Mouse (Mus musculus) layer of hippocampus, adult 8-10 months (tissue): ENCODE results near the gene Cfap97. TPM values are rescaled to one million over a fixed set of nuclear protein-coding genes. Genes with fewer than 3 reads are reported as not detected.

Experiments used
- DNase-seq, 2 experiments: peaks; one replicate each; pipeline ENCODE4 v3.0.0; 2022; ENCODE audit warnings: low spot score in 2 of 2
- total RNA-seq, 4 experiments: library from RNA; stranded (reverse); gene quantifications; 2 replicates each; pipeline ENCODE4 v1.2.4; 2022

Cfap97 gene
- total RNA-seq, 4 experiments from 2014 or later = 21.7 to 27.2 (median 25.2) TPM

- DNase-seq = no peak
These were observed 1.5 kb downstream of the Cfap97 start for GRCm38 (mm10) chr8:46153042-46153441.

- peak; percentile 93 to 94 for DNase-seq
These were observed 11.6 kb downstream of the Cfap97 start for GRCm38 (mm10) chr8:46162953-46163869.

GRCm38 (mm10) chr8:46163870-46164190 lies 12.3 kb downstream of the Cfap97 start:
- no peak for DNase-seq

GRCm38 (mm10) chr8:46173651-46174050 lies 22.1 kb downstream of the Cfap97 start:
- DNase-seq = no peak

GRCm38 (mm10) chr8:46180136-46180535 lies 28.6 kb downstream of the Cfap97 start:
- no peak for DNase-seq

GRCm38 (mm10) chr8:46185361-46185760 lies 33.8 kb downstream of the Cfap97 start:
- DNase-seq = peak in 1 of 2 experiments; percentile 71

GRCm38 (mm10) chr8:46193100-46193499 lies 41.5 kb downstream of the Cfap97 start:
- DNase-seq = no peak

- no peak for DNase-seq
These were observed 45.3 kb downstream of the Cfap97 start for GRCm38 (mm10) chr8:46196877-46197276.

- DNase-seq = no peak
These were observed 46.1 kb downstream of the Cfap97 start for GRCm38 (mm10) chr8:46197673-46198072.

- no peak for DNase-seq
These were observed 50.8 kb downstream of the Cfap97 start for GRCm38 (mm10) chr8:46202350-46202749.

- DNase-seq = no peak
These were observed 52.7 kb downstream of the Cfap97 start for GRCm38 (mm10) chr8:46204301-46204700.

GRCm38 (mm10) chr8:46204974-46205640 lies 53.5 kb downstream of the Cfap97 start:
- no peak for DNase-seq

GRCm38 (mm10) chr8:46206107-46206506 lies 54.5 kb downstream of the Cfap97 start:
- no peak for DNase-seq

- peak; percentile 49 to 55 for DNase-seq
These were observed 56.8 kb downstream of the Cfap97 start for GRCm38 (mm10) chr8:46208354-46208753.

GRCm38 (mm10) chr8:46209057-46209456 lies 57.5 kb downstream of the Cfap97 start:
- no peak for DNase-seq

GRCm38 (mm10) chr8:46210404-46211315 lies 59.1 kb downstream of the Cfap97 start, which contains the start of gene Slc25a4:
Gene Slc25a4, minus strand, starts transcription at chr8:46211284.
- DNase-seq = peak; percentile 95

- DNase-seq = peak in 1 of 2 experiments; percentile 23
These were observed 60.1 kb downstream of the Cfap97 start for GRCm38 (mm10) chr8:46211611-46212071.

GRCm38 (mm10) chr8:46212194-46212593 lies 60.6 kb downstream of the Cfap97 start:
- peak; percentile 22 to 37 for DNase-seq

- DNase-seq = no peak
These were observed 62.5 kb downstream of the Cfap97 start for GRCm38 (mm10) chr8:46213971-46214480.

GRCm38 (mm10) chr8:46216838-46217237 lies 65.3 kb downstream of the Cfap97 start:
- peak; percentile 50 to 58 for DNase-seq

GRCm38 (mm10) chr8:46220566-46220965 lies 69.0 kb downstream of the Cfap97 start:
- DNase-seq = no peak
